31 mouse cellular contexts compared by ENCODE assay signal in the genomic region with DNA sequence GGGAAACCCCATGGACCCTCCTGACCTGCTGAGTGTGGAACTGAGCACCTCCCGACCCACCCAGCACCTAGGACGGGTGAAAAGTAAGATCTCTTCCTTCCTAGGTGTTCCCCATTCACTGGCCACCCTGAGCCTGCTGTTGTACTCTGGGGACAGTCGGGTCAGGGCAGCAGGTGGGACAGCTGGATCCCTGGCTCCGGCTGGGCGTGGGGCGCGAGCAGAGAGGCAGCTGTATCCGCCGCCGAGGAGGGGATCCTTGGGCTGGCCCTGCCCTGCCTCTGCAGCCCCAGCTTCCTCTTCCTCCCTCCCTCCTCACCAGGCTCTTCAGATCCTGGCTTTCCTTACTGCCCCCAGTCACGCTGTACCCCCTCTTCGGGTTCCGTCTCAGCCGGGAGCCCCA. TPM values are rescaled to one million over a fixed set of nuclear protein-coding genes. Genes with fewer than 3 reads are reported as not detected.
DNase-seq lines count a peak whose midpoint lies in the region; ATAC-seq and TF ChIP-seq lines count a peak whose summit lies in the region.
"Had no signal": no experiment of that assay in that cellular context is flagged by ENCODE, and none has a peak within 500 bp of the region (broad histone marks: within the 10 kb centered on the region; RNA-seq: fewer than 3 reads in every experiment).

No protein-coding gene starts in this region.

- H3K27ac ChIP-seq in gastrocnemius, adult 2 months = peak overlapping the region; percentile 24; the same call in 1 of the 2 replicates
- H3K27ac ChIP-seq in embryonic fibroblast, embryonic 13.5 days (ENCODE audit: insufficient read depth, low read length) = peak overlapping the region; percentile 85
- peak overlapping the region; percentile 63; the same call in 1 of the 2 replicates for H3K27ac ChIP-seq in stomach, embryonic 15.5 days
- H3K27ac ChIP-seq: heart, adult 2 months; hindbrain, embryonic 15.5 days; kidney, embryonic 15.5 days; limb, embryonic 13.5 days; midbrain, embryonic 15.5 days; neural tube, embryonic 13.5 days had no signal

- H3K4me2 ChIP-seq in stomach, embryonic 15.5 days = peak overlapping the region; percentile 16; the same call in 1 of the 2 replicates
- H3K4me2 ChIP-seq: heart, embryonic 13.5 days; hindbrain, embryonic 15.5 days; kidney, embryonic 15.5 days; limb, embryonic 13.5 days; liver, embryonic 13.5 days; lung, embryonic 14.5 days; midbrain, embryonic 15.5 days; neural tube, embryonic 13.5 days had no signal

- H3K4me3 ChIP-seq in gastrocnemius, adult 2 months = no peak overlapping the region
- H3K4me3 ChIP-seq in embryonic fibroblast, embryonic 13.5 days (ENCODE audit: insufficient read depth, low read length) = no peak overlapping the region
- H3K4me3 ChIP-seq in stomach, embryonic 15.5 days (replicated peaks) = no peak overlapping the region
- H3K4me3 ChIP-seq: heart, adult 2 months; heart, embryonic 13.5 days; hindbrain, embryonic 15.5 days; kidney, embryonic 15.5 days; limb, embryonic 13.5 days; liver, embryonic 13.5 days; megakaryocyte, embryonic 14.5 days; midbrain, embryonic 15.5 days; neural tube, embryonic 13.5 days had no signal

- H3K4me1 ChIP-seq in embryonic fibroblast, embryonic 13.5 days (ENCODE audit: control insufficient read depth, insufficient read depth, low read length) = peaks cover 11% of the 10 kb centered on the region
- H3K4me1 ChIP-seq in stomach, embryonic 15.5 days = peaks cover 10% of the 10 kb centered on the region; the same call in 1 of the 2 replicates
- H3K4me1 ChIP-seq: hindbrain, embryonic 15.5 days; limb, embryonic 13.5 days; midbrain, embryonic 15.5 days; neural tube, embryonic 13.5 days had no signal

- peaks cover 44% of the 10 kb centered on the region for H3K36me3 ChIP-seq in stomach, embryonic 15.5 days

- WGBS in stomach, embryonic 15.5 days = 69% methylated on average over 14 of the region's 14 CpGs

- TF ChIP-seq POLR2A in embryonic fibroblast, embryonic 13.5 days (IDR thresholded peaks at IDR 0.05; ENCODE audit: low read depth, low read length) = no peak

- H3K27me3 ChIP-seq in stomach, embryonic 15.5 days (replicated peaks) = no peaks in the 10 kb centered on the region
- H3K27me3 ChIP-seq: heart, embryonic 13.5 days; hindbrain, embryonic 15.5 days; kidney, embryonic 15.5 days; limb, embryonic 13.5 days; liver, embryonic 13.5 days; megakaryocyte, embryonic 14.5 days; midbrain, embryonic 15.5 days; neural tube, embryonic 13.5 days; Patski had no signal

- no peak overlapping the region for H3K9ac ChIP-seq in stomach, embryonic 15.5 days
- H3K9ac ChIP-seq: heart, embryonic 13.5 days; hindbrain, embryonic 15.5 days; kidney, embryonic 15.5 days; limb, embryonic 13.5 days; liver, embryonic 13.5 days; lung, embryonic 14.5 days; midbrain, embryonic 15.5 days; neural tube, embryonic 13.5 days had no signal

- TF ChIP-seq CTCF in gastrocnemius, adult 2 months (IDR thresholded peaks at IDR 0.05) = no peak
- TF ChIP-seq CTCF in embryonic fibroblast, embryonic 13.5 days (IDR thresholded peaks at IDR 0.05; ENCODE audit: borderline replicate concordance, insufficient read depth, low read length) = no peak

- intact Hi-C loops in gastrocnemius, adult 2 months (cut with DNase I) = no loop called here
- intact Hi-C loops in gastrocnemius, postnatal 36 days (cut with DNase I) = no loop called here

- no peak for ATAC-seq in stomach, embryonic 15.5 days (ENCODE audit: insufficient read depth, low FRiP score, low read depth)
- ATAC-seq: forebrain, embryonic 14.5 days; midbrain, embryonic 15.5 days; Patski had no signal

- peak; percentile 14 for DNase-seq in gastrocnemius, adult 2 months
- no peak for DNase-seq in gastrocnemius, postnatal 10 days
- peak; percentile 11 to 60 for DNase-seq in spleen, postnatal 4 days (ENCODE audit: low spot score in 2 of 2)
- DNase-seq in spleen, postnatal 36 days (ENCODE audit: low spot score in 2 of 2) = no peak
- no peak for DNase-seq in gastrocnemius, postnatal 36 days
- DNase-seq: cerebellum, adult 18-20 months; cerebellum, postnatal 25 days; gastrocnemius, postnatal 14 days; kidney, adult 11 months; layer of hippocampus, postnatal 36 days; liver, embryonic 13.5 days; lung, embryonic 14.5 days; lung, postnatal 36 days; retina, postnatal 1 day; right cerebral cortex, postnatal 25 days had no signal

- no peaks in the 10 kb centered on the region for H3K9me3 ChIP-seq in stomach, embryonic 15.5 days
- H3K9me3 ChIP-seq: G1E; heart, embryonic 13.5 days; hindbrain, embryonic 15.5 days; kidney, embryonic 15.5 days; limb, embryonic 13.5 days; liver, embryonic 13.5 days; megakaryocyte, embryonic 14.5 days; midbrain, embryonic 15.5 days; neural tube, embryonic 13.5 days had no signal

RNA-seq across cellular contexts. Expression of a gene that starts 34.2 kb away (rescaled TPM):
- total RNA-seq in gastrocnemius, adult 2 months (2021) = 10 to 100 TPM; 48.4 to 54.4 TPM
- total RNA-seq in gastrocnemius, postnatal 10 days (2021) = 10 to 100 TPM; 51.6 to 82.2 TPM
- 92.4 and 144 TPM in 2 replicates for polyA plus RNA-seq in embryonic fibroblast, embryonic 13.5 days (2011; ENCODE audit: insufficient read length, low read depth, missing spikeins)
- polyA plus RNA-seq in stomach, embryonic 15.5 days (2015; fragmentation: Nextera tagmentation; extraction: Ambion mirVana) = 12.0 and 14.9 TPM in 2 replicates
- total RNA-seq in gastrocnemius, postnatal 36 days (2021) = 10 to 100 TPM; 40.0 to 44.8 TPM

RNA-seq across cellular contexts. Expression of a gene that starts 57.8 kb away (rescaled TPM):
- total RNA-seq in gastrocnemius, adult 2 months (2021) = under 1 TPM in 1 of 2 experiments, not detected in 1; 0.22 TPM
- under 1 TPM; 0.07 to 0.47 TPM for total RNA-seq in gastrocnemius, postnatal 10 days (2021)
- polyA plus RNA-seq in embryonic fibroblast, embryonic 13.5 days (2011; ENCODE audit: insufficient read length, low read depth, missing spikeins) = not detected in 2 replicates
- polyA plus RNA-seq in stomach, embryonic 15.5 days (2015; fragmentation: Nextera tagmentation; extraction: Ambion mirVana) = 6.4 and 7.3 TPM in 2 replicates
- under 1 TPM; 0.10 to 0.27 TPM for total RNA-seq in gastrocnemius, postnatal 36 days (2021)
- total RNA-seq: adrenal gland, adult 18-20 months; layer of hippocampus, adult 8-10 months; layer of hippocampus, postnatal 36 days; left cerebral cortex, postnatal 25 days had no signal
- polyA plus RNA-seq: forebrain, embryonic 14.5 days; G1E; hindbrain, embryonic 15.5 days; limb, embryonic 13.5 days; midbrain, embryonic 15.5 days; neural tube, embryonic 13.5 days; Patski had no signal

Comparison
In these comparisons a context has a peak if more than half of its experiments do, and no peak if none do; other contexts are left out.
1. DNase-seq: peak in gastrocnemius, adult 2 months (single experiment) and spleen, postnatal 4 days (2 of 2); none in gastrocnemius, postnatal 10 days (single experiment), spleen, postnatal 36 days (0 of 2) and gastrocnemius, postnatal 36 days (0 of 2).
2. H3K27ac ChIP-seq: peak in every context shown above with its lines; median percentile 85 in embryonic fibroblast, embryonic 13.5 days; 63 in stomach, embryonic 15.5 days; 24 in gastrocnemius, adult 2 months.